Mouse (Mus musculus): ENCODE data around the gene Rgs4. TPM values are rescaled to one million over a fixed set of nuclear protein-coding genes. Genes with fewer than 3 reads are reported as not detected.

The Rgs4 gene
- polyA plus RNA-seq, 1 experiment: 0.48 TPM

DNA sequence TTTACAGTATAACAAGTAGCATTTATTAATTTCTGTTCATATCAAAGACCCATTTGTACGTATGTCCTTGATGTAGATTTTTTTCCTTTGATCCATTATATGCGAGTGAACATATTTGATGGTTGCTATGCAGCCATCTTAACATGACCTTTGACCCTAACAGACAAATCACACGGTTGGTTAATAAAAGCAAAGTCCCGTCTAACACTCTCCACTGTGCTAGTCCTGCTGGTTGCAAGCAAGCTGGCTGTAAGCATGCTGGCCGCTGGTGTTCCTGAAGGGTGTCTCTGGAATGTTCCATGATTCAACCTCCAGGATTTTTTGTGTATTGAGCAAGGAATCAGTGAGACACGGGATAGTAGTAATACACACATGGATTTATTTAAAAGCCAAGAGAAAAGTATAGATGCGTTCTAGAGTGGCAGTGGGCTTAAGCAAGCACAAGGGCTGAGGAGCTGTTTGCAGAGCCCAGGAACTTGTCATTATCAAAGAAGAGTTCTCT is 16.8 kb downstream of the Rgs4 start:
- no peaks in the 10 kb centered on the region for H3K36me3 ChIP-seq (ENCODE audit: control insufficient read depth, insufficient read depth, low read length)
- no peaks in the 10 kb centered on the region for H3K27me3 ChIP-seq (ENCODE audit: control insufficient read depth, insufficient read depth, low read length)
- no peak for TF ChIP-seq CTCF (IDR thresholded peaks at IDR 0.05; ENCODE audit: extremely low read depth, insufficient read length, insufficient replicate concordance, low read depth, low read length)
- TF ChIP-seq POLR2A (IDR thresholded peaks at IDR 0.05; ENCODE audit: low read depth, low read length): no peak
- no peak overlapping the region for H3K27ac ChIP-seq (ENCODE audit: insufficient read depth, low read depth, low read length)
- 56% methylated on average over 7 of the region's 7 CpGs for WGBS
- no peaks in the 10 kb centered on the region for H3K4me1 ChIP-seq (ENCODE audit: control insufficient read depth, insufficient read depth, insufficient read length, low read length)
- H3K4me3 ChIP-seq (ENCODE audit: low read depth, low read length): no peak overlapping the region

DNA sequence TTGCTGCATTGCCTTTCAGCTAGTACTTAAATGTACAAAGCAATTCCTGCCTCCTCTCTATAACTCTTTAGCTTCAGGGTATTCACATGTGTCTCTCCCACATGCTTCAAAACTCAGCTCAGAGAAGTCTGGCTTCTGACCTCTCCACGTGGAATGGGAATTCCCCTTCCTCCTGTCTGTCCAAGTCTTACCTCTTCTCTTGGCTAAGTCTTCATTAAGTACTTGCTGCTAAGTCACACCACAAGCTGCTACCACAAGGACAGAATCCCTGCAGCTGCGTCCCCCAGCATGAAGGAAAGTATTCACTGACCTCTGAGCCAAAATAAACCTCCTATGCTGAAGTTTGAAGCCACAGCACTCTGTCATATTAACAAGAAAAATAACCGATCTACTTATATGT is 21.1 kb downstream of the Rgs4 start:
- TF ChIP-seq CTCF (IDR thresholded peaks at IDR 0.05; ENCODE audit: extremely low read depth, insufficient read length, insufficient replicate concordance, low read depth, low read length): no peak
- no peak for TF ChIP-seq POLR2A (IDR thresholded peaks at IDR 0.05; ENCODE audit: low read depth, low read length)
- Histone ChIP-seq H3K4me1 (ENCODE audit: control insufficient read depth, insufficient read depth, insufficient read length, low read length) (no peaks in the 10 kb centered on the region), H3K27ac (ENCODE audit: insufficient read depth, low read depth, low read length) (no peak overlapping the region), H3K36me3 (ENCODE audit: control insufficient read depth, insufficient read depth, low read length) (no peaks in the 10 kb centered on the region), H3K4me3 (ENCODE audit: low read depth, low read length) (no peak overlapping the region), H3K27me3 (ENCODE audit: control insufficient read depth, insufficient read depth, low read length) (no peaks in the 10 kb centered on the region)
- WGBS: 75% methylated on average over 3 of the region's 3 CpGs

DNA sequence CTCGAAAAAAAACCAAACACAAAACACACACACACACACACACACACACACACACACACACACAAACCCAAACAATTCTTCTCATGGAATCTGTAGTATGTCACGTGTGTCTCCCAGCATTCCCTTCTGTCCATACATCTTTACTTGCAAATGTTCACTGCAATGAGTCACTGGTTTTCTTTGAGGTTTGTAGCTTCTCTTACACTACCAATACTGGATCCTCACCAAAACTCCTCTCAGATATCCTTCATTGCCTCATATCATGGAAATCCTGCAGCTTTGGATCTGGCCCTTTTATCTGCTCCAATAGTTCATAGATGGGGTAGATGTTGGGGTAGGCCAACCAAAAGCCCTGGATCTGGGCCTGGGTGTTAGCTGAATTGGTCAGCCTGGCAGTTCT is 25.6 kb downstream of the Rgs4 start:
- H3K36me3 ChIP-seq (ENCODE audit: control insufficient read depth, insufficient read depth, low read length): no peaks in the 10 kb centered on the region
- no peaks in the 10 kb centered on the region for H3K4me1 ChIP-seq (ENCODE audit: control insufficient read depth, insufficient read depth, insufficient read length, low read length)
- H3K27ac ChIP-seq (ENCODE audit: insufficient read depth, low read depth, low read length): no peak overlapping the region
- no peaks in the 10 kb centered on the region for H3K27me3 ChIP-seq (ENCODE audit: control insufficient read depth, insufficient read depth, low read length)
- TF ChIP-seq POLR2A (IDR thresholded peaks at IDR 0.05; ENCODE audit: low read depth, low read length) (no peak), CTCF (IDR thresholded peaks at IDR 0.05; ENCODE audit: extremely low read depth, insufficient read length, insufficient replicate concordance, low read depth, low read length) (no peak)
- no peak overlapping the region for H3K4me3 ChIP-seq (ENCODE audit: low read depth, low read length)
- 50% methylated on average over 2 of the region's 2 CpGs for WGBS

DNA sequence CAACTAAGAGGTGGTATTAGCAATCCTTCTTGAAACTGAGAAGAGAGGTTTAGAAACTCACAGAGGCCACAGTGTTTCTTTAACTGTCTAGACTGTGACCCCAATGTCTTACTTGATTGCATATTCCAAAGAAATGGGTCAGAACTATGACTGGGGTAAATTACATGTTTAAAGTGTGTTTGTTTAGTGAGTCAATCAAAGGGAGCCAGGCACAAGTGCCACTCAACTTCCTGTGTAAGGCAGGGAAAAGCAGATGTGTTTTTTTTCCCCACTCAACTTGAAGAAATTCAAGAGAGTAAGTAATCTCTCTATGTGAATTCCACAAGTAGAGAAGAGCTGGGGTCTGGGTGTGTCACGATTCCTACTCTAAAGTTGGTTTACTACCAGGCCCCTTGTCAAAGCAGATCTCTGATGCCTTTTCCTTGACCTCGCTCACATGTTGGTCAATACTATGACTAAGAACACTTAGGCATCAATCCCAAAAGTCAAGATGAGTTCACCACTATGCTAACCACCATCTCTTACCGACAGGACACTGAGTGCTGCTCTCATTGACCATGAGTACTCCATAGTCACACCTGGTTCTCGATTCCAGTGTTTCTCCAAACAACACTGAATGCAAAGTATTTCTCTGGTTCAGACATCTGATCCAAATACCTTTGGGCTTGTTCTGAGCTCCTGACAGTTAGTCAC is 42.9 kb downstream of the Rgs4 start:
- TF ChIP-seq CTCF (IDR thresholded peaks at IDR 0.05; ENCODE audit: extremely low read depth, insufficient read length, insufficient replicate concordance, low read depth, low read length): no peak
- no peak for TF ChIP-seq POLR2A (IDR thresholded peaks at IDR 0.05; ENCODE audit: low read depth, low read length)
- Histone ChIP-seq H3K4me3 (ENCODE audit: low read depth, low read length) (no peak overlapping the region), H3K27ac (ENCODE audit: insufficient read depth, low read depth, low read length) (no peak overlapping the region), H3K27me3 (ENCODE audit: control insufficient read depth, insufficient read depth, low read length) (no peaks in the 10 kb centered on the region), H3K36me3 (ENCODE audit: control insufficient read depth, insufficient read depth, low read length) (no peaks in the 10 kb centered on the region), H3K4me1 (ENCODE audit: control insufficient read depth, insufficient read depth, insufficient read length, low read length) (no peaks in the 10 kb centered on the region)
- 76% methylated on average over 4 of the region's 4 CpGs for WGBS

DNA sequence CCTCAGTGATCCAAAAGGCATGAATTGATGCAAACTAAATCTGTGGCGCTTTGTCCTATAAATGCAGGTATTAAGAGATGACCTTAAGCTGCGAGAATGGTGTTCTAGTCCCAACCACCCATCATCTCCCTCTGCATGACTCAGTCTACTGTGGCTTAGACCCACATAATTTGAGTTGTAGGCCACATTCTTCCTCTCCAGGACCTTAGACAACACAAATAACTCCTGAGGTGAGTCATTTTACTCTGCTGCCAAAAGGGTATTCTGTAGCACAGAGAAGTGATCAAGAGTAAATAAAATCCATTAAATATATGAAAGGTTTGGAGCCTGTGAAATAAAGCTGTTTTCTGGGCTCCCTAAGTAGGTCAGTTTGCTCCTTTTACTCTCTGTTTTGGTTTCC is 48.3 kb downstream of the Rgs4 start:
- Histone ChIP-seq H3K27me3 (ENCODE audit: control insufficient read depth, insufficient read depth, low read length) (no peaks in the 10 kb centered on the region), H3K27ac (ENCODE audit: insufficient read depth, low read depth, low read length) (no peak overlapping the region), H3K4me1 (ENCODE audit: control insufficient read depth, insufficient read depth, insufficient read length, low read length) (no peaks in the 10 kb centered on the region), H3K4me3 (ENCODE audit: low read depth, low read length) (no peak overlapping the region), H3K36me3 (ENCODE audit: control insufficient read depth, insufficient read depth, low read length) (no peaks in the 10 kb centered on the region)
- no peak for TF ChIP-seq CTCF (IDR thresholded peaks at IDR 0.05; ENCODE audit: extremely low read depth, insufficient read length, insufficient replicate concordance, low read depth, low read length)
- no peak for TF ChIP-seq POLR2A (IDR thresholded peaks at IDR 0.05; ENCODE audit: low read depth, low read length)
- WGBS: 89% methylated on average over 2 of the region's 2 CpGs

DNA sequence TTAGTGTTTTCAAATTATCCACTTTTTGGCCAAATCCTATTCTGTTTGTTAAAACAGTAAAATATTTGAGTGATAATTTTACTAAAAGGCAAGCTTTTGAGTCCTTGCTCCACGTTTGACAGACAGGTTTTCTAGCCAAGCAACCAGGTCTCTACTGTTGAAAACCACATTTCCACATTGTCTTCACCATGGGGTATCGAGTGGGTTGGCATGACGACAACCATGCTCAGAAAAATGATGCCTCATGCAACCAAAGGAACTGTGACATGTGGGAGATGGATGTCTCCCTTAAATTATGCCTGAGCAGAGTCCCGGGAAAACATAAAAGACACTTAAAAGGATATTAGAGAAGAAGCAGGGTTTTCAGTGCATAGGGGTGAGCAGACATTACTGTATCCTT is 50.2 kb downstream of the Rgs4 start:
- no peak for TF ChIP-seq CTCF (IDR thresholded peaks at IDR 0.05; ENCODE audit: extremely low read depth, insufficient read length, insufficient replicate concordance, low read depth, low read length)
- no peak for TF ChIP-seq POLR2A (IDR thresholded peaks at IDR 0.05; ENCODE audit: low read depth, low read length)

DNA sequence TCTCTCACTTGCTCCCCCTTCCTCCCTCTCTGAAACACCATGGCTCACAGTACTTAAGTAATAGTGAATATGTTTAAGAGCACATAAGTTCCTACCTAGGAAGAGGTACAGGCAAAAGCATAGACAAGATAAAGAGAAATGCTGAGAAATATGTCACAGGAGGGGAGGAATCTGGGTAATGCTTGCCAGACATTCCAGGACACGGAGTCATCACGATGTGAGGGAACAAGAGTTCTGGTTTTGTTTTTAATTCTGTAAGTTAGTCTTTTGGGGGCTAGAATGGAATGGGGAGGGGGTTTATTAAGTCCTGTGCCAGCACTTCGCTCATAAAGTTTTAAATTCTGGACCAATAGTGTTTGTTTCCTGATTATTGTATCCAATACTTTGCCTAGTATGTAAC is 52.1 kb downstream of the Rgs4 start:
- no peak for TF ChIP-seq CTCF (IDR thresholded peaks at IDR 0.05; ENCODE audit: extremely low read depth, insufficient read length, insufficient replicate concordance, low read depth, low read length)
- no peak for TF ChIP-seq POLR2A (IDR thresholded peaks at IDR 0.05; ENCODE audit: low read depth, low read length)
- no peak overlapping the region for H3K27ac ChIP-seq (ENCODE audit: insufficient read depth, low read depth, low read length)
- H3K27me3 ChIP-seq (ENCODE audit: control insufficient read depth, insufficient read depth, low read length): no peaks in the 10 kb centered on the region
- H3K4me1 ChIP-seq (ENCODE audit: control insufficient read depth, insufficient read depth, insufficient read length, low read length): 0 out of 2 replicates have a peak, but pooled peaks cover 1% of the 10 kb centered on the region
- 77% methylated on average over 3 of the region's 3 CpGs for WGBS
- H3K4me3 ChIP-seq (ENCODE audit: low read depth, low read length): no peak overlapping the region
- no peaks in the 10 kb centered on the region for H3K36me3 ChIP-seq (ENCODE audit: control insufficient read depth, insufficient read depth, low read length)

More for the DNA sequence above, 50.2 kb downstream of the Rgs4 start:
- Histone ChIP-seq H3K4me1 (ENCODE audit: control insufficient read depth, insufficient read depth, insufficient read length, low read length) (0 out of 2 replicates have a peak, but pooled peaks cover 1% of the 10 kb centered on the region), H3K27me3 (ENCODE audit: control insufficient read depth, insufficient read depth, low read length) (no peaks in the 10 kb centered on the region), H3K27ac (ENCODE audit: insufficient read depth, low read depth, low read length) (no peak overlapping the region), H3K36me3 (ENCODE audit: control insufficient read depth, insufficient read depth, low read length) (no peaks in the 10 kb centered on the region), H3K4me3 (ENCODE audit: low read depth, low read length) (no peak overlapping the region)
- 76% methylated on average over 4 of the region's 4 CpGs for WGBS

Measured in small intestine, adult 2 months (tissue).